Mouse (Mus musculus) gastrocnemius, adult 18-20 months (tissue): ENCODE data around the gene Plekhm2. TPM values are rescaled to one million over a fixed set of nuclear protein-coding genes. Genes with fewer than 3 reads are reported as not detected.

Experiments used
- DNase-seq: peaks from one replicate; pipeline ENCODE4 v3.0.0; 2021; ENCODE audit warnings: low spot score
- long read RNA-seq, 2 experiments: library from polyadenylated mRNA; stranded (forward); transcript quantifications; one replicate each; pipeline ENCODE4 v2.0.0; 2021
- total RNA-seq, 2 experiments: library from RNA; stranded (reverse); gene quantifications; 2 replicates each; pipeline ENCODE4 v1.2.3; 2021

The Plekhm2 gene
- 10 to 100 TPM; 28.9 to 34.5 TPM for total RNA-seq
- long read RNA-seq, experiment 1, full-length matches to known transcripts, result 15 of 27 reads
- long read RNA-seq, experiment 1, partial matches to known transcripts, result 5 of 27 reads
- long read RNA-seq, experiment 1, other reads (novel, unspliced or antisense), result 7 of 27 reads
- long read RNA-seq, experiment 2, full-length matches to known transcripts, result 18 of 32 reads
- long read RNA-seq, experiment 2, partial matches to known transcripts, result 9 of 32 reads
- long read RNA-seq, experiment 2, other reads (novel, unspliced or antisense), result 5 of 32 reads

- no peak for DNase-seq
These were observed at the start of gene Plekhm2 for GRCm38 (mm10) chr4:141664799-141665198. Plekhm2 (minus strand) TSS chr4:141664899.

DNA sequence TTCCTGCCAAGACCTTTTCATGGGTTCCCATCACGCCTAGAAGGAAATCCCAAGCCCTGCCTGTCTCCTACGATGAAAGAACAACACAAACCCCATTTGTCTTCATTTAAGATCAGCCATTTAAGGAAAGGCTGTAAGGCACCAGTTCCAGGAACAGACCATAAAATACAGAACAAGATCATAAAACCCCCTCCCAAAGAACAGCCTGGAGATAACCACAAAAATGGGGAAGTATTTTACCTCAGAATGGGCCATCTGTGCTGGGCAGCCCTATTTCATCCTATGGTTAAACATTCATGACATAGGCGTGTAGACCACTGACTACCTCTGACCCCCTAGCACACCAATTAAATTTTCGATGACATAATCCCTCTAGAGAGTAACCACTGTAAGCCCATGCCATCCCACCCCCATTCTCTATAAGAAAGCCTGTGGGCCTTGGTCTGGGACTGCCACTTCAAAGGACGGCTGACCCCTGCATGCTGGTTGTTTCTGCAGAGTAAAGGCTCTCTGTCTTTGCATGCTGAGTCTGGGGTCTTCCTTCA is 49.0 kb upstream of the Plekhm2 start:
- no peak for DNase-seq

DNA sequence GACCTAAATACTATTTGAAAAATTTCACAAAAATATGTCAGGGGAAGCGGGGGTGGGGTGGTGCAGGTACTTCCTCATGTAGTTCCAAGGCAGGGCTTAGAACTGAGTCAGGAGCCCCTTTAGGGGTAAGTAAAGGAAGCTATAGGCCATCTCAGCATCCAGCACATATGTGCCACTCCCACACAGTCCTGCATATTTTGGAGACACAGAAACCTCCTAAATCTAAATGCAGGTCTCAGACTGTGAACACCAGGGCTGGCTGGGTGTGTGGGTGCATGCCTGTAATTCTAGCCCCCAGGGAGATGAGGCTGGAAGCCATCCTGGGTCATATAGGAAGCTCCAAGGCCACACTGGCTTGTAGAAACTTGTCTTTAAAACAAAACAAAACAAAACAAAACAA is 46.6 kb upstream of the Plekhm2 start:
- no peak for DNase-seq

DNA sequence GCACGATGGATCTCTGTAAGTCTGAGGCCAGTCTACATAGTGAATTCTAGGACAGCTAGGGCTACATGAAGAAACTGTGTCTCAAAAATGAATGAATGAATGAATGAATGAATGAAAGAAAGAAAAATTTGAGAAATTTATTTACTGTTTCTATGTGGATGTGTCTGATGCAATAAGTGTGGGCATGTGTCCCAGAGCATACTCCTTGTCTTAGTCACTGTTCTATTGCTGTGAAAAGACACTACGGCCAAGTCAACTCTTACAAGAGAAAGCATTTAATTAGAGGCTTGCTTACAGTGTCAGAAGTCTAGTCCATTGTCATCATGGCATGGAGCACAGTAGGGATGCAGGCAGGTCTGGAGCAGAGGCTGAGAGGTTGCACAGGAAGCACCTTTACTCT is 44.3 kb upstream of the Plekhm2 start:
- no peak for DNase-seq

DNA sequence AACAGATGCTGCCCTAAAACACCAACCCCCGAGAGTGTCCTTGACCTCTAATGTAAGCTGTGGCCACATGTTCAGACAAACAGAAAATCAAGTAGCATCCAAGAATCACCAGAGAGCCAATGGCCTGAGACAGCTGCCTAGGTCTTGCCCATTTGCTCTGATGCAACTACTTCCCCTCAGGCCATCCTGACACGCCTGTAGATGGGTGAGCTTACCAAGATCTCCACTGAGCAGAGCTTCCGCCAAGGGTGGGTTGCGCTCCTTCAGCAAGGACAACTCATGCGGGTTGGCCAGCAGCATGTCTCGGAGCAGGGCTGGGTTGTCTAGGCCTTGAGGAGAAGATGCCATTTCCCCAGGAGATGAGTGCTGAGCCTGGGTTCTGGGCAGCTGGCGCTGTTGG is 43.3 kb upstream of the Plekhm2 start:
- no peak for DNase-seq

- DNase-seq, result no peak
These were observed 40.6 kb upstream of the Plekhm2 start for GRCm38 (mm10) chr4:141705331-141705730.

DNA sequence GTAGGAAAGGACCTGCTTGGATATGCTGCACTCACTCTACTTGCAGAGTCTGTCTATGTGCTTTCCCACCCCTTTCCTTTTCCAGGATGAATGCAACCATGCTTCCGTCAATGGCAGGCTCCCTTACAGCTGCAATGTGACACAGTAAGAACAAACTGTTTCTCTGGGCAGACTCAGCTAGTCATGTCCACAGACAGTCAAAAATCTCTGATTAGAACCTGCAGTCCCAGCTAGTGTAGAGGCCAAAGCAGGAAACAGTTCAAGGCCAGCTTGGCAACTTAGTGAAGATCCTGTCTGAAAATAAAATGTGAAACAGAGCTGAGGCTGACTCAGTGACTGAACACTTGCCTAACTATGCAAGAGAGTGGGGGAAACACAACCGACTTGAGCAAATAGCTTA is 39.9 kb upstream of the Plekhm2 start:
- peak; percentile 61 for DNase-seq

DNA sequence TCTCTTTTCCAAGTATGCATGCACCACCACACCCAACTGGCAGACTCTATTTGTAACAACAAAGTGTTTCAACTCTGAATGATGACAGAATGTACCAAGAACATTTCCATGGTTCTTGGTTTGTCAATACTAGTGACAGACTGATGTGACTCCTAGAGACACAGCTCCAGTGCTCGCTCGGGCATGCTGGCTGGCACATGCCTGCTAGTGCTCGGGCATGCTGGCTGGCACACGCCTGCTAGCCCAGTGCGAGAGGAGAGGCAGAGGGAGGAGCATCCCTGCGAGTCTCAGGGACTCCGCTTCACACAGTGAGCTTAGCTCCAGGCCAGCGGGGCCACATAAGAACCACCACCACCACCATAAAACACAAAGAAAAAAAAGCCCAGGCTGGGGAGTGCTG is 30.0 kb upstream of the Plekhm2 start:
- DNase-seq, result no peak

- DNase-seq, result no peak
These were observed 23.8 kb upstream of the Plekhm2 start for GRCm38 (mm10) chr4:141688505-141688904.

DNA sequence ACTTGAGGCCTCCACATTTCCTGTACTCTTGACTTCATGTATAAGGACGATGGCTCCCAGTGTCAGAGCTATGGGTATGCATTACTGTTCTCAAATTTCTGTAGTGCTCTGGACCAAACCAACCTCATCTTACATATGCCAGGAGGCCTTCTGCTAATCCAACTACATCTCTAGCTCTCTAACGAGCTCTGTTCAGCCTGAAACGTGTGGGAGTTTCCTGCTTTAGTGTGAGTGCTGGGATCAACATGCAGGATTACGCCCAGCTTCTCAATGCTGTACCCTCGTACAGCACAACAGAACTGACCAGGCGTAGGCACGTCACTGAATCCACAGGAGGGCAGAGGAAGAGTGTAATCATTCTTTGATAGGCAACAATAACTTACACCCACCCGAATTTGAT is 21.8 kb upstream of the Plekhm2 start:
- peak; percentile 19 for DNase-seq

- peak; percentile 61 for DNase-seq
These were observed 21.4 kb upstream of the Plekhm2 start for GRCm38 (mm10) chr4:141686093-141686492.

DNA sequence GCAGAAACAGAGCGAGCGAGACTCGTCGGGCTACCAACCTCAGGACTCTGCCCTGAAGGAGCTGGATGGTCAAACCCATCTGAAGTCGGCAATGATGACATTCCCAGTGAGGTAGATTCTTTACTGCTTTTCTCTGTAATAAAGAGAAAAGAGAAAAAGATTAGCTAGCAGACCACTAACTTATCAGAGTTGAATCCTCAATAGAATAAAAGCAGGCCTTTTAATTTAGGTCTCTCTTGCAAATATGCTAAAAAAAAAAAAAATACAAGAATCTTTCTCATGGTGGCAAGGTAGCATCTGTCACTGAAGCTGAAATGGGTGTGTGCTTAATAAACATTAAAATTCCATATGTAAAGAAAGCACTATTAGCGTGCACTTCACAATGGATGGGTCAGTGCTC is 20.8 kb upstream of the Plekhm2 start, which contains the start of gene Rsc1a1:
TSS of gene Rsc1a1 (minus strand) at position 101 of the 400 bp plus-strand sequence.
- no peak for DNase-seq

DNA sequence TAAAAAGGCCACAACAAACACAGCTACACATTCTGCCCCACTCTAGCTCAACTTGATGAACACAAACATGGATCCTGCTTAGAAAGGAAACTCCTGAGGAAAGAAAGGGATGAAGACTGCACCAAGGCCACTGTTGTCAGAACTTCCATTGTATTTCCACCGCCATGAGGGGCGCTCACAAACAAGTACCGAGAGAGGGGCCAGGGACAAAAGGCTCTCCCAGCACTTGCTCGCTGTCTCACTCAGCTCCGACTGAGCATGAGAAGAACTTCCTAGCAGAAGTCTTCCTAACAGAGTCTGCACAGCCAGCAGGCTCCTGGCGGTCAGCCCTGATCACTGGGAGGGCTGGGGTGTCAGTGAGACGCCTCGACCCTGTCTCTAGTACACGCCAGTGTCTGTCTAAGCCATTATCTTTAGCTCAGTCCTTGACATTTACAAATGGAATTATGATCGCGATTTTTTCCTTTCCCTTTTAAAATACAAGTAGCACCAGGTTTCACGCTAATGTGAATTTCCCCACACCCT is 18.1 kb upstream of the Plekhm2 start:
- no peak for DNase-seq

GRCm38 (mm10) chr4:141681767-141682166 is 17.1 kb upstream of the Plekhm2 start:
- DNase-seq, result peak; percentile 45

DNA sequence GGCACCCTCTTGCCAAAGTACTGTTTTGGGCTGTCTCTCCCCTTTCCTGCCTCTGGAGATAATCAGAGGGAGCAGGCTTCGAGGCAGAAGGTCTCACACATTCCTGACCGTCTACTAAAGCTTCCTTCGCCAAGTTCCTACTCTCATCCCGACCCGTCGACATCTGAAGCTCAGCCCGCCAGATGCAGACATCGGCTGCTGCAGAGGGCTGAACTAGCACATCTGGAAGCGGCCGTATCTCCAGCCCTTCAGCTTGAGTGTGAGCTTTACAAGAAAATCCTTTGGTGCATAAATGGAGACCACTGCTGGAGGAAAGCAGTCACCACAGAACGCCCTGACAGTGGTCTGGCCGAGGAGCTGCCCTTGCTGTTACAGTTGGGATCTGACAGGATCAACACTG is 16.2 kb upstream of the Plekhm2 start:
- no peak for DNase-seq

- no peak for DNase-seq
These were observed 14.3 kb upstream of the Plekhm2 start for GRCm38 (mm10) chr4:141679016-141679415.

- no peak for DNase-seq
These were observed 11.8 kb upstream of the Plekhm2 start for GRCm38 (mm10) chr4:141676462-141676979.

GRCm38 (mm10) chr4:141672325-141672724 is 7.6 kb upstream of the Plekhm2 start:
- DNase-seq, result no peak

GRCm38 (mm10) chr4:141671389-141671788 is 6.7 kb upstream of the Plekhm2 start:
- DNase-seq, result no peak

- DNase-seq, result peak; percentile 66
These were observed 5.4 kb upstream of the Plekhm2 start for GRCm38 (mm10) chr4:141669898-141670712.

- peak; percentile 69 for DNase-seq
These were observed 521 bp downstream of the Plekhm2 start for GRCm38 (mm10) chr4:141664011-141664745.
